Mouse (Mus musculus) stomach, embryonic 15.5 days (tissue): ENCODE results near the gene Hmga2. TPM values are rescaled to one million over a fixed set of nuclear protein-coding genes. Genes with fewer than 3 reads are reported as not detected.

Experiments used
- ATAC-seq: fragments of 200-750 bp; cut with Nextera tagmentation; 2 replicates; pipeline ENCODE4 v1.8.0; 2017; ENCODE audit warnings: low read depth, moderate number of reproducible peaks, moderate TSS enrichment; ENCODE audit not compliant: insufficient read depth, low FRiP score
- H3K27ac ChIP-seq: fragments of 300-500 bp; sonication (generic); 2 replicates; pipeline ENCODE4 v1.5.1; 2015; ENCODE audit warnings: mild to moderate bottlenecking, inconsistent platforms
- H3K27me3 ChIP-seq: fragments of 300-500 bp; sonication (generic); replicated peaks from 2 replicates; pipeline ENCODE4 v1.6.1; 2015; ENCODE audit warnings: inconsistent platforms
- H3K36me3 ChIP-seq: fragments of 300-500 bp; sonication (generic); 2 replicates; pipeline ENCODE4 v1.6.1; 2015; ENCODE audit warnings: inconsistent platforms
- H3K4me1 ChIP-seq: fragments of 300-500 bp; sonication (generic); 2 replicates; pipeline ENCODE4 v1.6.1; 2015; ENCODE audit warnings: inconsistent platforms
- H3K4me2 ChIP-seq: fragments of 300-500 bp; sonication (generic); 2 replicates; pipeline ENCODE4 v1.6.1; 2015; ENCODE audit warnings: mild to moderate bottlenecking, inconsistent platforms
- H3K4me3 ChIP-seq: fragments of 300-500 bp; sonication (generic); replicated peaks from 2 replicates; pipeline ENCODE4 v1.5.1; 2015; ENCODE audit warnings: inconsistent platforms
- H3K9ac ChIP-seq: fragments of 300-500 bp; sonication (generic); 2 replicates; pipeline ENCODE4 v1.6.1; 2015; ENCODE audit warnings: inconsistent platforms
- H3K9me3 ChIP-seq: fragments of 300-500 bp; sonication (generic); 2 replicates; pipeline ENCODE4 v1.6.1; 2016; ENCODE audit warnings: inconsistent platforms
- WGBS: fragments of 180-500 bp; shearing (Covaris S2); methylation state at CpG from one replicate; pipeline ENCODE4 v1.1.7; 2015; 5-methylcytosine and 5-hydroxymethylcytosine counted together
- polyA plus RNA-seq: library from polyadenylated mRNA; unstranded; fragments of >200 nt; fragmentation: Nextera tagmentation; extraction: Ambion mirVana; gene quantifications from 2 replicates; pipeline ENCODE4 v1.2.1, GENCODE M21; 2015

The Hmga2 gene
- polyA plus RNA-seq, 1 experiment from 2014 or later = 29.3 TPM

DNA sequence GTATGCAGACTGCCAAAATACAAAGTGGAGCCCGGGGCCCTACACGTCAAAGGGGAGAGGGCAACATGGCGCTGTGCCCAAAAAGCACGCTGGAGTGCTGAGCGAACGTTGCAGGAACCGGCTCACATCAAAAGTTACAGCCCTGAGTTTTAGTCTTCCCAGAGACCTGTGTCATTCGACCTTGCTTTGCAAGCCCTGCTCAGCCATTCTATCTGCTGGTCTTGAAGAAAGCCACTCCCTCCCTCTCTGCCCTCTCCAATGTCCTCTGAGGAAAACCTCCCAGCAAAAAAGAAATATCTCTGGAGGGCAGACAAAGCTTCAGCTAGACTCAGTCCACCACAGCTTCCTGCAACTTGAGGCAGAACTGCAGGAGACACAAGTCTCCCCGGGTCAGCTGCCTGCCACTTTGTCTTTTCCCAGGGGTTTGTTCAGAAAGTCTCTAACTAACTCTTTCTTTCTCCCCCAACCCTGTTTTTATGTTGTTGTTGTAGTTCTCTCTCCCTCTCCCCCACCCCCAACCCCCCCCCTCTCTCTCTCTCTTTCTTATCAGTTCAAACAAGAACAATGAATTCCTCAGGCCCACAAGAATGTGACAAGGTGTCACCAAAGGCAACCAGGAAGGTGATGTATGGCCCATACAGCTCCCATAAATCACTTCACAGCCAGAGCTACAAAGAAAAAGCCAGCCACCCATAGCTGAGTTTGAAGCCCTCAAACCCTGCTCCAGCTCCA lies 43.4 kb downstream of the Hmga2 start:
- Histone ChIP-seq H3K4me1 (peaks cover 48% of the 10 kb centered on the region), H3K27ac (peak overlapping the region; percentile 78)
- 18% methylated on average over 9 of the region's 9 CpGs for WGBS

DNA sequence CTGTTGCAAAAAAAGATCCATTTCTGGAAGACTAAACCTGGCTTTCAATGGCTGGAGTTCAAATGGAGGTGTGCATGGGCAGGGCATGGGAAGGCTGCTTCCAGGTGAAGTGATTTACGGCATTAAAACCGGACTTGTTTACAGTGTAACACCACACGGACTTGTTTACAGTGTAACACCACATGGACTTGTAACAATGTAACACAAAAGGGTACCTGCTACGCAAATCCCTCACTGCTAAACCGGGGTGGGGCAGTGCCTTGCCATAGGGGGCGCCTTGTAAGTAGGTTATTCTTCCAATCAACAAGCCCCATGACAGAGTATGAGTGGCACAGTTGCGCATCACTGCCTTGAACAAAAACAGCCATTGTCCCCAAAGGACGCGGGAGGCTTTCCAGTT lies 44.2 kb downstream of the Hmga2 start:
- no peak overlapping the region for H3K4me2 ChIP-seq
- H3K9ac ChIP-seq = no peak overlapping the region
- no peaks in the 10 kb centered on the region for H3K9me3 ChIP-seq
- no peak for ATAC-seq
- no peaks in the 10 kb centered on the region for H3K27me3 ChIP-seq
- 59% methylated on average over 9 of the region's 9 CpGs for WGBS
- H3K4me1 ChIP-seq = peaks cover 51% of the 10 kb centered on the region
- H3K27ac ChIP-seq = 0 out of 2 replicates have a peak overlapping the region, but pooled peaks have one; percentile 78
- H3K4me3 ChIP-seq = no peak overlapping the region
- peaks cover under 1% of the 10 kb centered on the region; the same call in 1 of the 2 replicates for H3K36me3 ChIP-seq

More for the DNA sequence above, 43.4 kb downstream of the Hmga2 start:
- Histone ChIP-seq H3K9ac (no peak overlapping the region), H3K4me2 (no peak overlapping the region), H3K27me3 (no peaks in the 10 kb centered on the region), H3K4me3 (no peak overlapping the region), H3K36me3 (peaks cover 5% of the 10 kb centered on the region), H3K9me3 (no peaks in the 10 kb centered on the region)
- ATAC-seq = peak; percentile 58; the same call in 1 of the 2 replicates

DNA sequence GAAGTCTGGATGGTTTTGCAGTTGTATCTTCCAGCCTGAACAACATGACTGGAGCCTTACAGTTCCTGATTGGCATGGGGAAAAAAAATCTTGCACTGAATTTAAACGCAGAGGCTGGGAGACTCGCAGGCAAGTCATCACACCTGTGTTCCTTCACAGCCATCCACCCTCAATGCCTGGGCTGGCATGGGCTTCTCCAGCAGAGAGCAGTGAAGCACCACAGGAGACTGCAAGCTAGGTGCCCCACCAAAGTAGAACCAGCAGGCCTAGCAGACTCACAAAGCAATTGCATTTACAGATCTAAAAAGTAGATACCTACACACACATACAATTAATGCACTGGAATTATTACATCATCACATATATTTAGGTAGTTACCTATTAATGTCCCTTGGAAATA lies 44.8 kb downstream of the Hmga2 start:
- H3K27me3 ChIP-seq = no peaks in the 10 kb centered on the region
- no peak overlapping the region for H3K9ac ChIP-seq
- ATAC-seq = no peak
- no peak overlapping the region for H3K27ac ChIP-seq
- H3K4me3 ChIP-seq = no peak overlapping the region
- WGBS = 32% methylated on average over 2 of the region's 2 CpGs
- H3K36me3 ChIP-seq = no peaks in the 10 kb centered on the region
- H3K4me2 ChIP-seq = no peak overlapping the region
- H3K4me1 ChIP-seq = peaks cover 54% of the 10 kb centered on the region
- no peaks in the 10 kb centered on the region for H3K9me3 ChIP-seq

DNA sequence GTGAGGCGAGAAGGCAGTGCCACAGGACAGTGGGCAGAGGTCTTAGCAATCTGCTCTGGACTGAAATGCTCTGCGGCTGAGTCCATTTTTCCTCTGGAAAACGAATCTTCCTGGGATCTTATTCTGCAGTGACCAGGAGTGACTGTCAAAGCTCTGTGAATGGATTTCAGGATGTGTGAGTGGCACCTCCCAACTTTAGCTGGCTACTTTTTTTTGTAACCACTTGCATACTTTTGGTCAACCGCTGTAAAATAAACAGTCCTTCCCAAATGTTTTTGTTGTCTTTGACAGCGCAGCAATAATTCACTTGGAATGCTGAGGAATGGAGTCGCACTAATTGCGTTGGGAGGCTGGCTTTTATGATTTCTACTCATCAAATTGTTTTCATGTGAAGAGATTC lies 45.8 kb downstream of the Hmga2 start:
- no peaks in the 10 kb centered on the region for H3K9me3 ChIP-seq
- no peak for ATAC-seq
- H3K4me3 ChIP-seq = no peak overlapping the region
- H3K27ac ChIP-seq = 0 out of 2 replicates have a peak overlapping the region, but pooled peaks have one; percentile 33
- H3K4me2 ChIP-seq = no peak overlapping the region
- WGBS = 34% methylated on average over 7 of the region's 7 CpGs
- no peaks in the 10 kb centered on the region for H3K36me3 ChIP-seq
- no peaks in the 10 kb centered on the region for H3K27me3 ChIP-seq
- no peak overlapping the region for H3K9ac ChIP-seq
- H3K4me1 ChIP-seq = peaks cover 54% of the 10 kb centered on the region

- no peaks in the 10 kb centered on the region for H3K27me3 ChIP-seq
- H3K27ac ChIP-seq = peak overlapping the region; percentile 68
- H3K4me2 ChIP-seq = no peak overlapping the region
- H3K9ac ChIP-seq = no peak overlapping the region
- peaks cover 54% of the 10 kb centered on the region for H3K4me1 ChIP-seq
- H3K36me3 ChIP-seq = no peaks in the 10 kb centered on the region
- H3K9me3 ChIP-seq = no peaks in the 10 kb centered on the region
- no peak overlapping the region for H3K4me3 ChIP-seq
- ATAC-seq = no peak
- 55% methylated on average over 5 of the region's 5 CpGs for WGBS
These were observed 46.5 kb downstream of the Hmga2 start for GRCm38 (mm10) chr10:120429758-120430259.

- no peaks in the 10 kb centered on the region for H3K9me3 ChIP-seq
- no peak overlapping the region for H3K9ac ChIP-seq
- no peaks in the 10 kb centered on the region for H3K27me3 ChIP-seq
- no peaks in the 10 kb centered on the region for H3K36me3 ChIP-seq
- ATAC-seq = no peak
- 62% methylated on average over 10 of the region's 10 CpGs for WGBS
- peaks cover 50% of the 10 kb centered on the region for H3K4me1 ChIP-seq
- no peak overlapping the region for H3K4me3 ChIP-seq
- H3K4me2 ChIP-seq = peak overlapping the region; percentile 34; the same call in 1 of the 2 replicates
- peak overlapping the region; percentile 68 for H3K27ac ChIP-seq
These were observed 47.1 kb downstream of the Hmga2 start for GRCm38 (mm10) chr10:120429199-120429551.

GRCm38 (mm10) chr10:120428430-120429198 lies 47.7 kb downstream of the Hmga2 start:
- H3K36me3 ChIP-seq = no peaks in the 10 kb centered on the region
- WGBS = 53% methylated on average over 33 of the region's 33 CpGs
- H3K9ac ChIP-seq = no peak overlapping the region
- peaks cover 47% of the 10 kb centered on the region for H3K4me1 ChIP-seq
- no peaks in the 10 kb centered on the region for H3K9me3 ChIP-seq
- no peak; the same call in 1 of the 2 replicates for ATAC-seq
- no peak overlapping the region for H3K4me3 ChIP-seq
- H3K27ac ChIP-seq = peak overlapping the region; percentile 68
- peak overlapping the region; percentile 34 for H3K4me2 ChIP-seq
- no peaks in the 10 kb centered on the region for H3K27me3 ChIP-seq

- 63% methylated on average over 14 of the region's 14 CpGs for WGBS
- H3K27ac ChIP-seq = no peak overlapping the region
- H3K4me1 ChIP-seq = peaks cover 52% of the 10 kb centered on the region
These were observed 50.1 kb downstream of the Hmga2 start for GRCm38 (mm10) chr10:120426086-120426610.

GRCm38 (mm10) chr10:120424015-120424414 lies 52.3 kb downstream of the Hmga2 start:
- Histone ChIP-seq H3K4me1 (peaks cover 43% of the 10 kb centered on the region), H3K9me3 (no peaks in the 10 kb centered on the region), H3K4me3 (no peak overlapping the region), H3K27ac (no peak overlapping the region), H3K27me3 (no peaks in the 10 kb centered on the region), H3K4me2 (no peak overlapping the region), H3K9ac (no peak overlapping the region), H3K36me3 (no peaks in the 10 kb centered on the region)
- ATAC-seq = no peak
- WGBS = 51% methylated on average over 9 of the region's 9 CpGs

More at GRCm38 (mm10) chr10:120426086-120426610, 50.1 kb downstream of the Hmga2 start:
- no peak overlapping the region for H3K4me2 ChIP-seq
- no peak for ATAC-seq
- H3K9ac ChIP-seq = no peak overlapping the region
- H3K9me3 ChIP-seq = no peaks in the 10 kb centered on the region
- no peak overlapping the region for H3K4me3 ChIP-seq
- no peaks in the 10 kb centered on the region for H3K27me3 ChIP-seq
- no peaks in the 10 kb centered on the region for H3K36me3 ChIP-seq

DNA sequence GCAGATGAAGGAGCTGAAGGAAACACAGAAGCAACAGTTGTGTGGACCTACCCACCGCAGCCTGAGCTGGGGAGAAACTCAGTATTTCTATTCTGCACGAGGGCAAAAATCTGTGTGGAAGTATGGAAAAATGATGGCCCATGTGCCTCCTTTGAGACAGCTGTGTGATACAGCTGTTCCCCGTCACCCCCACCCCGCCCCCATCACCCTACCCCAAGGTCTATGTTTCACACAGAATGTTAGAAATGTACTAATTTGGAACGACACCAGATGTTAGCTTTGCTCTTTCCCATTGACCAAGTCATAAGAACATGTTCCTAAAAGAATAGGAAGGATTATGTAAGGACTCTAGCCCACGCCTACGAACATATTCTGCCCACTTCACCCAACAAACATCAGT lies 53.0 kb downstream of the Hmga2 start:
- Histone ChIP-seq H3K4me2 (no peak overlapping the region), H3K4me1 (peaks cover 35% of the 10 kb centered on the region), H3K4me3 (no peak overlapping the region), H3K27me3 (no peaks in the 10 kb centered on the region), H3K9ac (no peak overlapping the region), H3K36me3 (no peaks in the 10 kb centered on the region), H3K27ac (no peak overlapping the region; the same call in 1 of the 2 replicates), H3K9me3 (no peaks in the 10 kb centered on the region)
- ATAC-seq = no peak
- 49% methylated on average over 7 of the region's 7 CpGs for WGBS

- Histone ChIP-seq H3K9me3 (no peaks in the 10 kb centered on the region), H3K27ac (peak overlapping the region; percentile 77), H3K4me3 (no peak overlapping the region), H3K27me3 (no peaks in the 10 kb centered on the region), H3K36me3 (no peaks in the 10 kb centered on the region), H3K9ac (no peak overlapping the region), H3K4me2 (no peak overlapping the region), H3K4me1 (peaks cover 31% of the 10 kb centered on the region)
- ATAC-seq = no peak
- WGBS = 54% methylated on average over 4 of the region's 4 CpGs
These were observed 53.4 kb downstream of the Hmga2 start for GRCm38 (mm10) chr10:120422820-120423219.

GRCm38 (mm10) chr10:120422050-120422449 lies 54.2 kb downstream of the Hmga2 start:
- 20% methylated on average over 10 of the region's 10 CpGs for WGBS
- ATAC-seq = peak; percentile 42; the same call in 1 of the 2 replicates

More at GRCm38 (mm10) chr10:120422050-120422449, 54.2 kb downstream of the Hmga2 start:
- Histone ChIP-seq H3K4me1 (peaks cover 31% of the 10 kb centered on the region), H3K9me3 (no peaks in the 10 kb centered on the region), H3K36me3 (no peaks in the 10 kb centered on the region), H3K9ac (no peak overlapping the region), H3K4me3 (no peak overlapping the region), H3K27ac (peak overlapping the region; percentile 77), H3K4me2 (peak overlapping the region; percentile 22; the same call in 1 of the 2 replicates), H3K27me3 (no peaks in the 10 kb centered on the region)
